Mouse (Mus musculus): ENCODE data around the gene S1pr1. TPM values are rescaled to one million over a fixed set of nuclear protein-coding genes. Genes with fewer than 3 reads are reported as not detected.

S1pr1 gene
- polyA plus RNA-seq, 1 experiment from 2014 or later, result 11.3 TPM

- H3K4me3 ChIP-seq (ENCODE audit: low read depth, low read length), result no peak overlapping the region
- no peak overlapping the region for H3K9ac ChIP-seq (ENCODE audit: low read length)
- no peak overlapping the region for H3K4me2 ChIP-seq (ENCODE audit: low read length)
- no peaks in the 10 kb centered on the region for H3K4me1 ChIP-seq (replicated peaks; ENCODE audit: control insufficient read depth, insufficient read depth, low read length)
- no peak for DNase-seq (ENCODE audit: low spot score)
- WGBS, result 81% methylated on average over 6 of the region's 6 CpGs
- no peaks in the 10 kb centered on the region for H3K36me3 ChIP-seq (ENCODE audit: control insufficient read depth, insufficient read depth, low read length)
- no peak overlapping the region for H3K27ac ChIP-seq (ENCODE audit: low read depth)
- no peaks in the 10 kb centered on the region for H3K27me3 ChIP-seq (replicated peaks; ENCODE audit: control insufficient read depth, insufficient read depth, low read length)
- ATAC-seq (replicated peaks; ENCODE audit: low FRiP score, low TSS enrichment, low read depth), result no peak
- no peaks in the 10 kb centered on the region for H3K9me3 ChIP-seq (ENCODE audit: control insufficient read depth, low read length)
These were observed 5.7 kb downstream of the S1pr1 start for GRCm38 (mm10) chr3:115709118-115709574.

- H3K36me3 ChIP-seq (ENCODE audit: control insufficient read depth, insufficient read depth, low read length), result no peaks in the 10 kb centered on the region
- no peak overlapping the region for H3K4me2 ChIP-seq (ENCODE audit: low read length)
- DNase-seq (ENCODE audit: low spot score) (no peak), ATAC-seq (replicated peaks; ENCODE audit: low FRiP score, low TSS enrichment, low read depth) (no peak)
- no peaks in the 10 kb centered on the region for H3K4me1 ChIP-seq (replicated peaks; ENCODE audit: control insufficient read depth, insufficient read depth, low read length)
- H3K27me3 ChIP-seq (replicated peaks; ENCODE audit: control insufficient read depth, insufficient read depth, low read length), result no peaks in the 10 kb centered on the region
- WGBS, result 94% methylated on average over 2 of the region's 2 CpGs
- H3K4me3 ChIP-seq (ENCODE audit: low read depth, low read length), result no peak overlapping the region
- no peak overlapping the region for H3K9ac ChIP-seq (ENCODE audit: low read length)
- no peak overlapping the region for H3K27ac ChIP-seq (ENCODE audit: low read depth)
- H3K9me3 ChIP-seq (ENCODE audit: control insufficient read depth, low read length), result no peaks in the 10 kb centered on the region
These were observed 8.1 kb downstream of the S1pr1 start for GRCm38 (mm10) chr3:115706736-115707135.

- DNase-seq (ENCODE audit: low spot score) (no peak), ATAC-seq (replicated peaks; ENCODE audit: low FRiP score, low TSS enrichment, low read depth) (no peak)
- 83% methylated on average over 9 of the region's 9 CpGs for WGBS
- no peak overlapping the region for H3K27ac ChIP-seq (ENCODE audit: low read depth)
- no peak overlapping the region for H3K4me3 ChIP-seq (ENCODE audit: low read depth, low read length)
- no peaks in the 10 kb centered on the region for H3K27me3 ChIP-seq (replicated peaks; ENCODE audit: control insufficient read depth, insufficient read depth, low read length)
- H3K9me3 ChIP-seq (ENCODE audit: control insufficient read depth, low read length), result no peaks in the 10 kb centered on the region
- H3K9ac ChIP-seq (ENCODE audit: low read length), result no peak overlapping the region
- no peaks in the 10 kb centered on the region for H3K4me1 ChIP-seq (replicated peaks; ENCODE audit: control insufficient read depth, insufficient read depth, low read length)
- no peaks in the 10 kb centered on the region for H3K36me3 ChIP-seq (ENCODE audit: control insufficient read depth, insufficient read depth, low read length)
- H3K4me2 ChIP-seq (ENCODE audit: low read length), result no peak overlapping the region
These were observed 10.5 kb downstream of the S1pr1 start for GRCm38 (mm10) chr3:115704254-115704908.

- no peaks in the 10 kb centered on the region for H3K27me3 ChIP-seq (replicated peaks; ENCODE audit: control insufficient read depth, insufficient read depth, low read length)
- no peaks in the 10 kb centered on the region for H3K9me3 ChIP-seq (ENCODE audit: control insufficient read depth, low read length)
- DNase-seq (ENCODE audit: low spot score), result no peak
- WGBS, result 97% methylated on average over 8 of the region's 8 CpGs
- no peak overlapping the region for H3K4me3 ChIP-seq (ENCODE audit: low read depth, low read length)
- no peaks in the 10 kb centered on the region for H3K36me3 ChIP-seq (ENCODE audit: control insufficient read depth, insufficient read depth, low read length)
- H3K4me1 ChIP-seq (replicated peaks; ENCODE audit: control insufficient read depth, insufficient read depth, low read length), result no peaks in the 10 kb centered on the region
- no peak for ATAC-seq (replicated peaks; ENCODE audit: low FRiP score, low TSS enrichment, low read depth)
- H3K4me2 ChIP-seq (ENCODE audit: low read length), result no peak overlapping the region
- H3K9ac ChIP-seq (ENCODE audit: low read length), result no peak overlapping the region
- H3K27ac ChIP-seq (ENCODE audit: low read depth), result no peak overlapping the region
These were observed 11.2 kb downstream of the S1pr1 start for GRCm38 (mm10) chr3:115703720-115704119.

GRCm38 (mm10) chr3:115702089-115702488, 12.8 kb downstream of the S1pr1 start:
- H3K27me3 ChIP-seq (replicated peaks; ENCODE audit: control insufficient read depth, insufficient read depth, low read length), result no peaks in the 10 kb centered on the region
- no peak overlapping the region for H3K4me3 ChIP-seq (ENCODE audit: low read depth, low read length)
- no peaks in the 10 kb centered on the region for H3K4me1 ChIP-seq (replicated peaks; ENCODE audit: control insufficient read depth, insufficient read depth, low read length)
- no peaks in the 10 kb centered on the region for H3K9me3 ChIP-seq (ENCODE audit: control insufficient read depth, low read length)
- no peak overlapping the region for H3K9ac ChIP-seq (ENCODE audit: low read length)
- no peak for ATAC-seq (replicated peaks; ENCODE audit: low FRiP score, low TSS enrichment, low read depth)
- H3K27ac ChIP-seq (ENCODE audit: low read depth), result no peak overlapping the region
- no peak for DNase-seq (ENCODE audit: low spot score)
- 66% methylated on average over 2 of the region's 2 CpGs for WGBS
- no peak overlapping the region for H3K4me2 ChIP-seq (ENCODE audit: low read length)
- no peaks in the 10 kb centered on the region for H3K36me3 ChIP-seq (ENCODE audit: control insufficient read depth, insufficient read depth, low read length)

GRCm38 (mm10) chr3:115695194-115695891, 19.5 kb downstream of the S1pr1 start:
- DNase-seq (ENCODE audit: low spot score) (no peak), ATAC-seq (replicated peaks; ENCODE audit: low FRiP score, low TSS enrichment, low read depth) (no peak)
- no peaks in the 10 kb centered on the region for H3K27me3 ChIP-seq (replicated peaks; ENCODE audit: control insufficient read depth, insufficient read depth, low read length)
- no peaks in the 10 kb centered on the region for H3K9me3 ChIP-seq (ENCODE audit: control insufficient read depth, low read length)
- H3K36me3 ChIP-seq (ENCODE audit: control insufficient read depth, insufficient read depth, low read length), result no peaks in the 10 kb centered on the region
- H3K27ac ChIP-seq (ENCODE audit: low read depth), result no peak overlapping the region
- WGBS, result 88% methylated on average over 8 of the region's 8 CpGs
- no peak overlapping the region for H3K9ac ChIP-seq (ENCODE audit: low read length)
- no peaks in the 10 kb centered on the region for H3K4me1 ChIP-seq (replicated peaks; ENCODE audit: control insufficient read depth, insufficient read depth, low read length)
- no peak overlapping the region for H3K4me2 ChIP-seq (ENCODE audit: low read length)
- no peak overlapping the region for H3K4me3 ChIP-seq (ENCODE audit: low read depth, low read length)

GRCm38 (mm10) chr3:115694168-115694567, 20.7 kb downstream of the S1pr1 start:
- Histone ChIP-seq H3K36me3 (ENCODE audit: control insufficient read depth, insufficient read depth, low read length) (no peaks in the 10 kb centered on the region), H3K4me3 (ENCODE audit: low read depth, low read length) (no peak overlapping the region), H3K9me3 (ENCODE audit: control insufficient read depth, low read length) (no peaks in the 10 kb centered on the region), H3K4me2 (ENCODE audit: low read length) (no peak overlapping the region), H3K27ac (ENCODE audit: low read depth) (no peak overlapping the region), H3K27me3 (replicated peaks; ENCODE audit: control insufficient read depth, insufficient read depth, low read length) (no peaks in the 10 kb centered on the region), H3K9ac (ENCODE audit: low read length) (no peak overlapping the region), H3K4me1 (replicated peaks; ENCODE audit: control insufficient read depth, insufficient read depth, low read length) (no peaks in the 10 kb centered on the region)
- DNase-seq (ENCODE audit: low spot score) (no peak), ATAC-seq (replicated peaks; ENCODE audit: low FRiP score, low TSS enrichment, low read depth) (no peak)
- WGBS, result 90% methylated on average over 5 of the region's 5 CpGs

GRCm38 (mm10) chr3:115693390-115693789, 21.5 kb downstream of the S1pr1 start:
- Histone ChIP-seq H3K4me2 (ENCODE audit: low read length) (no peak overlapping the region), H3K9me3 (ENCODE audit: control insufficient read depth, low read length) (no peaks in the 10 kb centered on the region), H3K36me3 (ENCODE audit: control insufficient read depth, insufficient read depth, low read length) (no peaks in the 10 kb centered on the region), H3K4me1 (replicated peaks; ENCODE audit: control insufficient read depth, insufficient read depth, low read length) (no peaks in the 10 kb centered on the region), H3K9ac (ENCODE audit: low read length) (no peak overlapping the region), H3K27ac (ENCODE audit: low read depth) (no peak overlapping the region), H3K27me3 (replicated peaks; ENCODE audit: control insufficient read depth, insufficient read depth, low read length) (no peaks in the 10 kb centered on the region), H3K4me3 (ENCODE audit: low read depth, low read length) (no peak overlapping the region)
- ATAC-seq (replicated peaks; ENCODE audit: low FRiP score, low TSS enrichment, low read depth), result no peak
- WGBS, result 82% methylated on average over 12 of the region's 12 CpGs
- no peak for DNase-seq (ENCODE audit: low spot score)

- no peaks in the 10 kb centered on the region for H3K27me3 ChIP-seq (replicated peaks; ENCODE audit: control insufficient read depth, insufficient read depth, low read length)
- DNase-seq (ENCODE audit: low spot score), result no peak
- H3K36me3 ChIP-seq (ENCODE audit: control insufficient read depth, insufficient read depth, low read length), result no peaks in the 10 kb centered on the region
- no peak overlapping the region for H3K4me3 ChIP-seq (ENCODE audit: low read depth, low read length)
- H3K27ac ChIP-seq (ENCODE audit: low read depth), result no peak overlapping the region
- H3K4me2 ChIP-seq (ENCODE audit: low read length), result no peak overlapping the region
- WGBS, result 49% methylated on average over 4 of the region's 4 CpGs
- ATAC-seq (replicated peaks; ENCODE audit: low FRiP score, low TSS enrichment, low read depth), result no peak
- no peaks in the 10 kb centered on the region for H3K4me1 ChIP-seq (replicated peaks; ENCODE audit: control insufficient read depth, insufficient read depth, low read length)
- H3K9me3 ChIP-seq (ENCODE audit: control insufficient read depth, low read length), result no peaks in the 10 kb centered on the region
- H3K9ac ChIP-seq (ENCODE audit: low read length), result no peak overlapping the region
These were observed 22.0 kb downstream of the S1pr1 start for GRCm38 (mm10) chr3:115692857-115693256.

Measured in intestine, embryonic 14.5 days (tissue).